Mouse (Mus musculus) embryonic facial prominence, embryonic 12.5 days (tissue): ENCODE measurements around the gene P3h2. TPM values are rescaled to one million over a fixed set of nuclear protein-coding genes. Genes with fewer than 3 reads are reported as not detected.

ENCODE experiments used
- ATAC-seq: fragments of 200-750 bp; cut with Nextera tagmentation; 2 replicates; pipeline ENCODE4 v1.8.0; 2017; ENCODE audit not compliant: insufficient number of reproducible peaks, insufficient read depth, low FRiP score, low TSS enrichment
- H3K27ac ChIP-seq: fragments of 300-500 bp; sonication (generic); 2 replicates; pipeline ENCODE4 v1.5.1; 2016; ENCODE audit warnings: mild to moderate bottlenecking
- H3K27me3 ChIP-seq: fragments of 300-500 bp; sonication (generic); 2 replicates; pipeline ENCODE4 v1.6.1; 2016; ENCODE audit warnings: mild to moderate bottlenecking, moderate library complexity
- H3K36me3 ChIP-seq: fragments of 300-500 bp; sonication (generic); 2 replicates; pipeline ENCODE4 v1.6.1; 2016; ENCODE audit warnings: mild to moderate bottlenecking
- H3K4me1 ChIP-seq: fragments of 300-500 bp; sonication (generic); 2 replicates; pipeline ENCODE4 v1.6.1; 2016
- H3K4me2 ChIP-seq: fragments of 300-500 bp; sonication (generic); replicated peaks from 2 replicates; pipeline ENCODE4 v1.6.1; 2016; ENCODE audit warnings: mild to moderate bottlenecking, moderate library complexity
- H3K4me3 ChIP-seq: fragments of 300-500 bp; sonication (generic); 2 replicates; pipeline ENCODE4 v1.5.1; 2016; ENCODE audit warnings: mild to moderate bottlenecking
- H3K9ac ChIP-seq: fragments of 300-500 bp; sonication (generic); 2 replicates; pipeline ENCODE4 v1.6.1; 2016; ENCODE audit warnings: mild to moderate bottlenecking, moderate library complexity
- H3K9me3 ChIP-seq: fragments of 300-500 bp; sonication (generic); 2 replicates; pipeline ENCODE4 v1.6.1; 2016; ENCODE audit warnings: mild to moderate bottlenecking, moderate library complexity
- WGBS: fragments of 180-500 bp; shearing (Covaris S2); methylation state at CpG from one replicate; pipeline ENCODE4 v1.1.7; 2016; 5-methylcytosine and 5-hydroxymethylcytosine counted together
- polyA plus RNA-seq: library from polyadenylated mRNA; unstranded; fragments of >200 nt; fragmentation: Nextera tagmentation; extraction: Ambion mirVana; gene quantifications from 2 replicates; pipeline ENCODE4 v1.2.1, GENCODE M21; 2016

The P3h2 gene
- polyA plus RNA-seq, 1 experiment from 2014 or later = 6.5 TPM

DNA sequence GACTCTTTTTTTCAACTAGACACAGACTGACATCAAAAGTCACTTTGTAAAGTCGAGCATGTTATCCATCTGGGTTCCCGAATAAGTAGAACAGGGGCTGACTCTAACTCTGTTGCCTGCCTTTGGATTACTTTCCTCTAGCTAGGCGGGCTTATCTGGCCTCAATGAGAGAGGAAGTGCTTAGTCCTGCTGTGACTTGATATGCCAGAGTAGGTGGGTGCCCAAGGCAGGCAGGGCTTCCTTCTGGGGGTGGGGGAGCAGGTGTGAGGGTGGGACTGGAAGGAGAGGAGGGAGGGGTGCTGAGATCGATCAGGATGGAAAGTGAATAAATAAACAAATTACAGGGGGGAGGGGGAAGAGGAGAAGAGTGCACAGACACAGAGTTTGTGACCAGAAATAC lies 11.7 kb downstream of the P3h2 start:
- no peak for ATAC-seq
- WGBS = 67% methylated on average over 4 of the region's 4 CpGs

DNA sequence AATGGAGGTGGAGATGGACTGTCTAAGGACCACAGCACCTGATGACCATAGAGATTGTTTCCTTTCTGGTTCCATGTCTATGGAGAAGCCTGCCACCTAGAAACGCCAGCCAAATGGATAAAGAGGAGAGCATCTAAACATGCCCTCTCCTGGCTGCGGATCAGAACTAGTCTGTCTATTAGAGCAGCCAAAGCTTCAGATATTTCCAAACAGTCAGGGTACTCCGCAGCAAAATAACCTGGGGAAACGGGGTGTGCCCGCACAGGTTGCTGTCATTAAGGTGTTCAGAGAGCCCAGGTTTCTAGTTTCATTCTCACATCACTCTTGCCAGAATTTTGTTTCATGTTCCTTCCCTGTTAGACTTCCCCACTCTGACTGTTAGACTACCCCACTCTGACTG lies 16.6 kb downstream of the P3h2 start:
- no peak overlapping the region for H3K27ac ChIP-seq
- H3K9me3 ChIP-seq = no peaks in the 10 kb centered on the region
- no peak overlapping the region for H3K4me2 ChIP-seq
- H3K4me1 ChIP-seq = peaks cover 13% of the 10 kb centered on the region
- H3K27me3 ChIP-seq = no peaks in the 10 kb centered on the region
- no peak overlapping the region for H3K4me3 ChIP-seq
- no peak overlapping the region for H3K9ac ChIP-seq
- 84% methylated on average over 5 of the region's 5 CpGs for WGBS
- no peaks in the 10 kb centered on the region for H3K36me3 ChIP-seq
- ATAC-seq = no peak

More for the DNA sequence above, 11.7 kb downstream of the P3h2 start:
- H3K4me1 ChIP-seq = no peaks in the 10 kb centered on the region
- H3K36me3 ChIP-seq = no peaks in the 10 kb centered on the region
- H3K27me3 ChIP-seq = no peaks in the 10 kb centered on the region
- no peaks in the 10 kb centered on the region for H3K9me3 ChIP-seq
- H3K4me3 ChIP-seq = no peak overlapping the region
- H3K9ac ChIP-seq = no peak overlapping the region
- H3K4me2 ChIP-seq = no peak overlapping the region
- H3K27ac ChIP-seq = no peak overlapping the region

DNA sequence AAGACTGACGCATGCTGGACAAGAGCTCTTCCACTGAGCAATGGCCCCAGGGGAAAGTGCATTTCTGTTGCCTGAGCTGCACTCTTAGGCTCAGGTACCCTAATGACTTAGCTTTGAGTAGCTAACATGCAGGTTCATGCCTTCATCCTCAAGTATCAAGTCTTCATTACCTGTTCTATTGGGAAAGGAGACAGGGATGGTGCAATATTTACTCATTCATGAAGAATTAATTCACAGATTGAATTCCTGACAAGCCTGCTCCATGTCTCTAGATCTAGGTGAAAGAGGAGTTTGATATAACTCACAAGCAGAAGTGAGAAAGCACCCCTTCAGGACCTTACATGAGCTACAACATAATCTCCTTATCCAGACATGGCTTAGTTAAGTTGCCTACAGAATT lies 17.3 kb downstream of the P3h2 start:
- 71% methylated on average over 1 of the region's 1 CpGs for WGBS
- peaks cover 13% of the 10 kb centered on the region for H3K4me1 ChIP-seq
- H3K4me2 ChIP-seq = no peak overlapping the region
- H3K27me3 ChIP-seq = no peaks in the 10 kb centered on the region
- H3K9ac ChIP-seq = no peak overlapping the region
- ATAC-seq = no peak
- no peak overlapping the region for H3K4me3 ChIP-seq
- no peaks in the 10 kb centered on the region for H3K9me3 ChIP-seq
- H3K36me3 ChIP-seq = no peaks in the 10 kb centered on the region
- H3K27ac ChIP-seq = no peak overlapping the region

DNA sequence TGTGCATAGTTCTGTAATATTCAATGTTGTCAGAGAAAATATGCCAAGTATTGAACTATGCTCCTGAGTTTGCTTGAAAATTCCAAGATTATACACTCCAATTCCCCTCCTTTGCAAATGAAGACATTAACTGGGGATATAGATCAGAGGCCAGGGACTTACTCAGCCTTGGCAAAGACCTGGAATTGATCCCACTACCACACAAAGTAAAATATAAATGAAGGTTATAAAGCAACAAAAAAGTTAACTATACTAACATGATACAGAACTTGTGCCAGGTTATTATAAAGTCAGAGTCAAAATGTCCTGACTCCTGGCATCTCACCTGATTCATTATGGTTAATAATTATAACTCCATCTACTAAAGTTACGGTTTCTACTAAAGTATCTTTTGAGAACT lies 18.6 kb downstream of the P3h2 start:
- 89% methylated on average over 1 of the region's 1 CpGs for WGBS
- no peak overlapping the region for H3K4me2 ChIP-seq

DNA sequence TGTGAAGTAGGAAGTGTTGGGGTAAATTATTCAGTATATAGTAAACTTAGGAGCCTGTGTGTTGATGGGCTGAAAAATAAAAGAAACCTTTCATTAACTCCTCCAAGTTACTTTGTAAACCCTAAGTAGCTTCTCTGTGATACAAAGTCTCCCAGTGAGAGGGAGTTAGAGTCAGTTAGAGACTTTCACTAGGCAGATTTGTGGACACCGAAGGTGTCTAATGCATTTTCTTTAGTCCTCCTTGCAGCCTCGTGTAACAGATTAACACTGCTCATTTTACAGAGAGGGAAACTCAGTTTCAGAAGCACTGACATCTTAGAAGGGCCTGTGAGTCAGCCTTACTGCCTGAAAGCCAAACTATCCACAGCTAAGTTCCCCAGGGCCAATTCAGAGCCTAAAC lies 20.4 kb downstream of the P3h2 start:
- Histone ChIP-seq H3K27me3 (no peaks in the 10 kb centered on the region), H3K27ac (no peak overlapping the region; the same call in 1 of the 2 replicates), H3K4me3 (no peak overlapping the region), H3K4me2 (no peak overlapping the region), H3K4me1 (peaks cover 16% of the 10 kb centered on the region), H3K9ac (no peak overlapping the region), H3K36me3 (no peaks in the 10 kb centered on the region), H3K9me3 (no peaks in the 10 kb centered on the region)
- 37% methylated on average over 2 of the region's 2 CpGs for WGBS
- ATAC-seq = no peak

More for the DNA sequence above, 18.6 kb downstream of the P3h2 start:
- Histone ChIP-seq H3K27me3 (no peaks in the 10 kb centered on the region), H3K36me3 (no peaks in the 10 kb centered on the region), H3K27ac (no peak overlapping the region), H3K9me3 (no peaks in the 10 kb centered on the region), H3K9ac (no peak overlapping the region), H3K4me3 (no peak overlapping the region), H3K4me1 (peaks cover 16% of the 10 kb centered on the region)
- no peak for ATAC-seq

DNA sequence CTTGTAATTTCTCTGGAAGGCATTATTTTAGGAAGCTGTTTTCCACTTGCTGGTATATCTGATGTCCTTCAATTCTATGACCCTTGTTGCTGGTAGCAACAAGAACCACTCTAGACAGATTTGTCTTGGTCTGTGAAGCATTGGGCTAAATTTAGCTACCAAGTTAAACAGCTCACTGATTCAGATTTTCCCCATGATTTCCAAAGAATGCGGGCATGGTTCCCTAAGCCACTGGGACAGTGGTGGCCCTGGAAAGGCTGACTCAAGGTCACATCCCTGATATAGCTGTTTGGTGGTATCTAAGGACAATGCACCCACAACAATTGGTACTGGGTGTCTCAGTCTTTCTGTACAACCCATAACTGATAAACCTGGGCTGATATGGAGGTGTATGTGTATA lies 22.8 kb downstream of the P3h2 start:
- no peak for ATAC-seq
- no peak overlapping the region for H3K27ac ChIP-seq
- WGBS = 88% methylated on average over 1 of the region's 1 CpGs

DNA sequence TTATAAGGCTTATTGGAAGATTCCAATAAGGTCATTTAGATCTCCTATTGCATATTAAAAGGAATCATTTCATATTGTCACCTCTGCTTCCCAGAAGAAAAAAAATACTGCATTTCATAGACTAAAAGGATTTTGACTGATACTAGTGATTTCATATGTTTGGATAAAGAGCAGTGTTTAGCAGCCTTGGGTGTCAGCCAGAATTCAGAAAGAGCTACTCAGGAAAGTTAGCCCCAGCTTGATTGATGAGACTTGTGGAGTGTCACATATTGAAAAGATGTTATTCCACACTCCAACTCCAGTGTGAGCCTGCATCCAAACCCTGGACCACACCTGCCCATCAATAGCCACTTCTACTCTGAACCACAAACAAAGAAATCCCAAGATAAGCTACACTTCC lies 23.2 kb downstream of the P3h2 start:
- Histone ChIP-seq H3K27ac (no peak overlapping the region), H3K9ac (no peak overlapping the region), H3K9me3 (no peaks in the 10 kb centered on the region), H3K4me1 (peaks cover 31% of the 10 kb centered on the region), H3K36me3 (no peaks in the 10 kb centered on the region), H3K27me3 (no peaks in the 10 kb centered on the region), H3K4me2 (no peak overlapping the region), H3K4me3 (no peak overlapping the region)
- no peak for ATAC-seq

More for the DNA sequence above, 22.8 kb downstream of the P3h2 start:
- no peaks in the 10 kb centered on the region for H3K27me3 ChIP-seq
- H3K9ac ChIP-seq = no peak overlapping the region
- no peaks in the 10 kb centered on the region for H3K9me3 ChIP-seq
- H3K4me3 ChIP-seq = no peak overlapping the region
- H3K4me2 ChIP-seq = no peak overlapping the region
- no peaks in the 10 kb centered on the region for H3K36me3 ChIP-seq
- H3K4me1 ChIP-seq = peaks cover 29% of the 10 kb centered on the region

DNA sequence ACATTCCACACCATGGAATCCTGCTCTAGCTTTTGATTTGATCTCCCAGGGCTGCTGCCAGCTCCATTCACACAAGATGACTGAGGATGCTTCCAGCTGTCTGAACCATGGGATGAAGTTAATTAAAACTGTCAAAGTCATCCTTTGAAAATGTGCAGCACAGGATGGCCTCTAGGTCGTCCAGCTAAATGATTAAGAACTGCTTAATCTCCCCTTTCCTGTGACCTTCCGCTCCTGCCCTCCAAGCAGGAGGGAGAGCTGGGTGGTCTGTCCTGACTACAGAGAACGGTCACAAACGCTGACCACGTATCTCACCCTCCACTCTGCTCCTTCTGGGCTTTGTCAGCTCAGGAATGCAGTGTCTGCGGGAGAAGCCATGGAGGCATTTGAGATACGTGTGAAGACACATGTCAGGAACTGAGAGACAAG lies 26.6 kb downstream of the P3h2 start:
- H3K4me3 ChIP-seq = no peak overlapping the region
- H3K9me3 ChIP-seq = no peaks in the 10 kb centered on the region
- no peaks in the 10 kb centered on the region for H3K27me3 ChIP-seq
- H3K27ac ChIP-seq = no peak overlapping the region
- H3K4me2 ChIP-seq = no peak overlapping the region
- H3K4me1 ChIP-seq = peaks cover 22% of the 10 kb centered on the region
- H3K36me3 ChIP-seq = no peaks in the 10 kb centered on the region
- no peak overlapping the region for H3K9ac ChIP-seq
- no peak for ATAC-seq
- WGBS = 7% methylated on average over 7 of the region's 7 CpGs

DNA sequence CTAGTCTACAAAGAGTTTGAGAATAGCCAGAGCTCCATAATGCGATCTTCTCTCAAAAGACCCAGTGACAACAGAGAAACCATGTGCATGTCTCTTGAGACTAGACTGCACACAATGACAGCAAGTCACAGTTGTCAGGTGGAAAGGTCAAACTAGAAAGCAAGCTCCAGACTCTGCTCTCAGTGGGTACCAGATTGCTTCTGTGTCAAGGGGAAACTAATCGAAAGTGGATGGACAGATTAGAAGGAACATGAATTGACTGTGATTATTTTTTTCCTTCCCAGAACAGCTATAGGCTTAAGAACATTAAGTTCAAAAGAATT lies 27.5 kb downstream of the P3h2 start:
- no peak overlapping the region for H3K4me2 ChIP-seq
- H3K27me3 ChIP-seq = no peaks in the 10 kb centered on the region
- H3K4me3 ChIP-seq = no peak overlapping the region
- no peaks in the 10 kb centered on the region for H3K36me3 ChIP-seq
- no peaks in the 10 kb centered on the region for H3K9me3 ChIP-seq
- peak overlapping the region; percentile 50; the same call in 1 of the 2 replicates for H3K27ac ChIP-seq
- peak; percentile 10; the same call in 1 of the 2 replicates for ATAC-seq
- H3K4me1 ChIP-seq = peaks cover 22% of the 10 kb centered on the region
- no peak overlapping the region for H3K9ac ChIP-seq
- WGBS = 30% methylated on average over 2 of the region's 2 CpGs

DNA sequence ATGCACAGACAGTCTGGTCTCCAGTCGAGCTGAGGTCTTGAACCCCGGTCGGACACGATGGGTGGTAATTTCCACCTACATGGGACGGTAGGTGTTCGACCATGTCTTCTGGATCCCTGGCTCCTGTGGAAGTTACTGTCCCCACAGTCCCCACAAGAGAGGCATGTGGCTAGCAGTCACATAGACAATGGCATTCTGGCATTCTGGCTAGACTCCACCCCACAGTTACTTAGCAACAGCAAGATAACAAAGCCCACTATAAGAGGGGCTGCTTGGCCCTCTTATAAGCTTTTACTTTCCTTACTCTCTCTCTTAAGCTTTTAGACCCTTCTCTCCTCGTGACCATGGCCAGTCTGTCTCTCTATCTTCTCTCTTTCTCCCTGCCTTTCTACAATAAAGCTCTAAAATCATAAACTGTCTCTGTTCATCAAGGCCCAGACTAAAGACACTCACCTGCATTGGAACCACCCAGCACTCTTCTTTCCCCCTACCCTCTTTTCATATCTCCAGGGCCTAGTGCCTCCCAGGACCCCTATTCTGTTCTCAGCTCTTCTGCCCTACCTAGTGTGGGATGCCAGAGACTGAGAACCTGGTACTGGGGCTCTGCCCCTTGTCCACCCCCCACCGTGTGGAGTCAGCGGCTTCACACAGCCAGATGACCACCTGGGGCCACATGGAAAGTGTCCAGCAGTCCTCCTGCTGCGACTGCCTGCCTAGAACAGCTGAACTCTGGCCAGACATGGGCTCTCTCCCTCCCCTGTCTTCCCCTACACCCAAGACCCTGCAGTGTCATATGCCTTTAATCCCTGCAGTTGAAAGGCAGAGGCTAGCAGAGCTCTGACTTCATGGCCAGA lies 28.1 kb downstream of the P3h2 start:
- H3K4me3 ChIP-seq = no peak overlapping the region
- no peak overlapping the region for H3K9ac ChIP-seq
- no peak overlapping the region for H3K4me2 ChIP-seq
- WGBS = 68% methylated on average over 10 of the region's 10 CpGs
- H3K4me1 ChIP-seq = peaks cover 19% of the 10 kb centered on the region
- ATAC-seq = peak; percentile 28; the same call in 1 of the 2 replicates
- H3K9me3 ChIP-seq = no peaks in the 10 kb centered on the region
- peak overlapping the region; percentile 50; the same call in 1 of the 2 replicates for H3K27ac ChIP-seq
- no peaks in the 10 kb centered on the region for H3K27me3 ChIP-seq
- H3K36me3 ChIP-seq = no peaks in the 10 kb centered on the region

DNA sequence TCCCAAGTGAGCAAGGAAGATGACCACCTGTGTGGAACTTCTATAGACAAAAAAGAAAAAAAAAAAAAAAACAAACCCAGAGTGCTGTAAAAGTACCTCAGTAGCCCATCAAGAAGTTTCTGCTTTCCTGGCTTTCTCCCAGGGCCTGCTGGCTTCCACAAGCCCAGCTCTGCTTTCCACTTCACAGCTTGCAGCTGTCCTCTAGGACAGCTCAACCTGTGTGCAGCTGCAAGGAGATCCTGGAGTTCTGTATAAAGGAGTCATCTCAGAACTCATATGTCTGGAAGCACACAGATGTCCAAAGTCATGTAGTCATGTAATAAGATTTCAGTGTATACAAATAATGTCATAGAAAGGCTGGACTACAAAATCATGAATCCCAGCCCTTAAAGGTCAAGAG lies 30.5 kb downstream of the P3h2 start:
- Histone ChIP-seq H3K9me3 (no peaks in the 10 kb centered on the region), H3K4me3 (no peak overlapping the region), H3K36me3 (no peaks in the 10 kb centered on the region), H3K9ac (no peak overlapping the region), H3K27me3 (no peaks in the 10 kb centered on the region), H3K4me1 (peaks cover 18% of the 10 kb centered on the region), H3K4me2 (no peak overlapping the region), H3K27ac (no peak overlapping the region)
- ATAC-seq = no peak

DNA sequence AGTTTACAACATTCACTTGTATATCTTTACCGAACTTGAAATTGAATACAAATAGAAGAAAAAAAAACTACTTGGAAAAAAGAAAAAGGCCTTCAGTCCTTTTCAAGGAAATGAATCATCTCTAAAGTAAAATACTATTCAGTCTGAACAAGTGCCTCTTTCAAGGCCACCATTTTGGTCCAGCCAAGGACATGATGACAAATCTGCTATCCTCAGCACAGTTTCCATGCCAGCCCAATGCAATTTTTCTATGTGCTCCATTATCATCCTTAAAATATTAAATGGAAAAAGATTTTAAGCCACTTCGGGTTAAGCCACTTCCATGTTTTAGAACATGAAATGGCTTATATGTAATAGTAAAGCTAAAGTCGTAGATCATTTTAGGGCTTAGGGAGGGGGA lies 35.2 kb downstream of the P3h2 start:
- no peak for ATAC-seq
- Histone ChIP-seq H3K27me3 (no peaks in the 10 kb centered on the region), H3K9ac (no peak overlapping the region), H3K4me3 (no peak overlapping the region), H3K4me2 (no peak overlapping the region), H3K27ac (no peak overlapping the region), H3K9me3 (no peaks in the 10 kb centered on the region), H3K4me1 (no peaks in the 10 kb centered on the region), H3K36me3 (no peaks in the 10 kb centered on the region)
- 91% methylated on average over 3 of the region's 3 CpGs for WGBS
